In the genomic region with DNA sequence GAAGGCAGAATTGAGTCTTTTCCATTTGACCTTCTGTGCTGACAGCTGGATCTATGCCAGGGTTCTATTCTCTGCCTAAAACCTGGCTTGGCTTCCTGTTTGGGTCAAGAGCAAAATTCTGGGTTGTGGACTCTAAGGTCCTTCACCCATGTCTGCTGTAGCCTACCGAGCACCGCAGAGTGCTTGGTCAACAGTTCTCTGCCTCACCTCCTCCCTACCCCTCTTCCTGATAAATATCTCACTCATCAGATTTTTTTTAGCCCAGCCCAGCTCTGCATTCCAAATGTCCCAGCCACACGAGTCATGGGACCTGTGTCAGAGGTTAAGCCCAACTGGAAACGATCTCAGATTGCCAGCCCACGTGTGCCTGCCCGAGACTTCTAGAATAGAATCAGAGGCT, we compare ENCODE assay signal across 13 mouse cellular contexts. TPM values are rescaled to one million over a fixed set of nuclear protein-coding genes. Genes with fewer than 3 reads are reported as not detected.
DNase-seq lines count a peak whose midpoint lies in the region.
"Had no signal": no experiment of that assay in that cellular context is flagged by ENCODE, and none has a peak within 500 bp of the region (broad histone marks: within the 10 kb centered on the region; RNA-seq: fewer than 3 reads in every experiment).

No protein-coding gene starts in this region.

- DNase-seq in gastrocnemius, postnatal 25 days: peak; percentile 28
- no peak for DNase-seq in gastrocnemius, postnatal 14 days
- DNase-seq in lung, adult 18-20 months: peak; percentile 31 to 54
- no peak for DNase-seq in lung, postnatal 14 days
- DNase-seq in kidney, postnatal 10 days: peak; percentile 62
- DNase-seq in yolk sac, embryonic 10.5 days (ENCODE audit: low spot score): peak; percentile 61
- no peak for DNase-seq in embryo, embryonic 11 days
- DNase-seq: cerebellum, adult 18-20 months; liver, postnatal 0 days; thymus, adult 2 months had no signal

- intact Hi-C loops in gastrocnemius, postnatal 14 days (cut with DNase I; ENCODE audit: low total_unique reads): no loop called here

RNA-seq across cellular contexts. Expression of a gene that starts 3.4 kb away (rescaled TPM):
- total RNA-seq in gastrocnemius, postnatal 25 days (2021): 1 to 10 TPM; 4.7 TPM
- total RNA-seq in gastrocnemius, postnatal 14 days (2021): 1 to 10 TPM; 3.4 to 3.5 TPM

RNA-seq across cellular contexts. Expression of a gene that starts 9.1 kb away (rescaled TPM):
- not detected for total RNA-seq in gastrocnemius, postnatal 25 days (2021)
- not detected for total RNA-seq in gastrocnemius, postnatal 14 days (2021)
- total RNA-seq: heart, postnatal 25 days; layer of hippocampus, postnatal 10 days; megakaryocyte-erythroid progenitor cell, adult 5-6 weeks had no signal

Comparison
In these comparisons a context has a peak if more than half of its experiments do, and no peak if none do; other contexts are left out.
1. DNase-seq: peak in gastrocnemius, postnatal 25 days (single experiment), lung, adult 18-20 months (2 of 2), kidney, postnatal 10 days (single experiment) and yolk sac, embryonic 10.5 days (single experiment); none in gastrocnemius, postnatal 14 days (single experiment), lung, postnatal 14 days (single experiment) and embryo, embryonic 11 days (single experiment).